Mouse (Mus musculus) lung, postnatal 10 days (tissue): ENCODE results near the gene Tbx19.

ENCODE experiments used
- DNase-seq: peaks from one replicate; pipeline ENCODE4 v3.0.0; 2021

The Tbx19 gene

DNA sequence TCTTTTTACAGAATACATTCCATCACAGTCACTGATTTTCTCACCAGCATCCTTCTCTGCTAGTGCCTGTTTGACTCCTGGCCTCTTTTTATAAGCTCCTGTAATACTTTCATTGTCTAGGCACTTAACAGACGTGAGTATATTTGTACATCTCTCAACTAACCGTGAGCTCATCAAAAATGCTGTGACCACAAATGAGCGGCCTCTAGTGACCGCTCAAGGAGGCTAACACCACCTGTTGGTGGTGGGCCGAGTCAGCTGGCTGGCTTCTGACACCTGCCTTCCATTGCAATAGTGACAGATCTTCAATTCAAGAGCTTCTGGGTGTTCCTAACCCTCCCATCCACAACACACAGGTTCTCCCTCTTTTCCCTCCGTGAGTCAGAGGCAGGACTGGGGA lies 22.8 kb upstream of the Tbx19 start:
- peak; percentile 43 for DNase-seq

GRCm38 (mm10) chr1:165179321-165179720 lies 18.7 kb upstream of the Tbx19 start:
- no peak for DNase-seq

DNA sequence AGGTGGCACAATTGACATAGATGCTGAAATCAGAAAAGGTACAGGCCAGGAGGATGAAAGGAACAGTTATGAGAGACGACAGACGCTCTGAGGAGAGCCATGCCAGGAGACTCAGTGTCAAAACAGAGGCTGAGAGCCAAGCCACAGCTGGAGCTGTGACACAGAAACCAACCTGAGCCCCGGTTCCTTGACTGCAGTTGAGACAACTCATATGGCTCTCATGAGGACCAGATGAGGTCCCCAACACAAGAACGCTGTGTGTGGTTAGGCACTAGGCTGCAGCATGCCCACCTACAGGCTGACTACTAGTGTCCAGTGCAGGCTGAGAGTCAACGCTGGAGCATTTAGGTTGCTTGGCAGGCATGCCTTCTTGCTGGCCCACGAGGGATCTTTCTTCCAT lies 17.5 kb upstream of the Tbx19 start:
- no peak for DNase-seq

DNA sequence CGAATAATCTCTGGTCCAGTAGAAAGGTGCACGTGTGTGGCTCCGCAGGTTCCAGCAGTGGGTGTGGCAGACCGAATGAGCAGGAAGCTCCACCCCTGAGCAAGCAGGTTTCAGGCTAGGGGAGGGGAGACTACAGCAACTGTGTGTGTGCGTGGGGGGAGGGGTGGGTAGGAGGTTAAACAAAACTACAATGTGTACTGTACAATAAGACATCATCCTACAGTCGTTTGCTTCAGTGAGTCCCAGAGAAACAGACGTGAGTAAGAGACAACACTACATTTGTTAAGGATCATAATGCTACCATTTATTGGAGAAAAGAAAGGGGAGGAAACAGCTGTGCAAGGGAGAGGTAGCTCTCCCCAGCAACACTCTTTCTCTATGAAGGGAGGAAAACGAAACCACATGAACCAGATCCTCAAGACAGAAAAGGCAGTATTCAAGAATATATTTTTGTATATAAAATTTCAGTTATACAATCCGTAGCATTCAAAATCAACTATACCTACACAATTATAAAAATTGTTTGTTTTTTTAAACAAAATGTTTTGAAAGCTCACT lies 13.6 kb upstream of the Tbx19 start:
- DNase-seq = no peak

DNA sequence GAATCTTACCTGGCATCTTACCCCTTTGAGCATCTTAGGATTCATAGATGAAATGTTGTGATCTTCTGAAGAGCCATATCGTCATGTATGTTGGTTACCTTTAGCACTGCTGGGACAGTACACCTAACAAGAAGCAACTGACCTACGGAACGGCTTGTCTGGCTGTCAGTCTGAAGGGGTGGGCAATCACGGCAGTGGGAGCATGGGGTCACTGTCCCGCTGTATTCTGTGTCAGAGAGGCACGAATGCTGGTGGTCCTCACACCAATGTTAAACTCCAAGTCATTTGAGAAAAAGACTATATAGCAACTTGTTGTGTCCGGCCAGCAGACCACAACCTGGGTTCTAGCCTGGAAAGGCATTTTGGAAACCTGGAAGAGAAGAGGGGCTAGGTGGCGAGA lies 10.7 kb upstream of the Tbx19 start:
- no peak for DNase-seq

DNA sequence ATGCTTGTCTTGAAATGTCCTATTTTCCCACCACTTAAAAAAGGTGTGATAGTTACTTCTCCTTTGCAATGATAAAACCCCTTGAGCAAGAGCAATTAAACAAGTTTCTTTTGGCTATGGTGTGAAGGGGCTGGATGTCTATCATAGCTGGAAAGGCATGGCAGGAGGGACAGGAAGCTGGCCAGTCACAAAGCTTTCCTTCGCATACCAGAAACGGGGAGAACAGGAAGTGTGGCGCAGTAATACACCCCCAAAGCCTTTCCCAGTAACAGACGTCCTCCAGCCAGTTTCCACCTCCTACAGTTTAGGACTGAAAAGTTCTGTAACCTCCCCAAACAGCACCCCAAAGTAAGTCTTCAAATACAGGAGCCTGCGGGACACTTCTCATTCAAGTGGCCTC lies 9.6 kb upstream of the Tbx19 start:
- DNase-seq = no peak

DNA sequence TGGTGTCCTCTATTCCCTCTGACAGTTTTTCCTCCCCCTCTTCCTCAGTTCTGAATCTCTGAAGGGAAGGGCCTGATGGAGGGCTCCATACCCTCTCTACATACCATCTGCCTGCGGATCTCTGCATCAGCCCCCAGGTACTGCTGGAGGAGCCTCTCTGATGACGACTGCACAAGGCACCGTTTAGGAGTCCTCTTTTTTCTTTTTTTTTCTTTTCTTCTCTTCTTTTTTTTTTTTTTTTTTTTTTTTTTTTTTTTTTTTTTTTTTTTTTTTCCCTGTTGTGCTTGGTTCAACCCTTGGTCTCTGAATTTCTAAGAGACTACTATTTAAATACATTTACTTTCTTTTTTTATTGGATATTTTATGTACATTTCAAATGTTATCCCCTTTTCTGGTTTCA lies 8.9 kb upstream of the Tbx19 start:
- no peak for DNase-seq

DNA sequence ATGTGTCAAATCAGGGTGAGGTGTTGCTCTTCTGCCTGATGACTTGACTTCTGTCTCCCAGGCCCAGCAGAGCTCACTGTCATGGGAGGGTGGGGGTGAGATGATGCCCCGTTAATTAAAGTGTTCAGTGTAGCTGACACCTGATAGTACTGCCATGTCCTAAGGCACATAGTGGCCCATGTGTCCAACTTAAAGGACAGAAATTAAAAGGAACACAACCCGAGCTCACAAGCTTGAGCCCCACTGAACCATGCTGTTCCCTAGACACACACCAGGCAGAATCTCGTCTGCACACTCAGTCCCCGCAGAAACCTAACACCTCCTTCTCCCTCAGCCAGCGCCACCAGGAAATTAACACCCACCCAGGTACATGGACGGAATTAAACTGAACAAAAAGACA lies 4.3 kb upstream of the Tbx19 start:
- DNase-seq = no peak

GRCm38 (mm10) chr1:165158841-165159240 lies 1.7 kb downstream of the Tbx19 start:
- DNase-seq = no peak

- no peak for DNase-seq
Observed at GRCm38 (mm10) chr1:165154162-165154561, 6.4 kb downstream of the Tbx19 start.

DNA sequence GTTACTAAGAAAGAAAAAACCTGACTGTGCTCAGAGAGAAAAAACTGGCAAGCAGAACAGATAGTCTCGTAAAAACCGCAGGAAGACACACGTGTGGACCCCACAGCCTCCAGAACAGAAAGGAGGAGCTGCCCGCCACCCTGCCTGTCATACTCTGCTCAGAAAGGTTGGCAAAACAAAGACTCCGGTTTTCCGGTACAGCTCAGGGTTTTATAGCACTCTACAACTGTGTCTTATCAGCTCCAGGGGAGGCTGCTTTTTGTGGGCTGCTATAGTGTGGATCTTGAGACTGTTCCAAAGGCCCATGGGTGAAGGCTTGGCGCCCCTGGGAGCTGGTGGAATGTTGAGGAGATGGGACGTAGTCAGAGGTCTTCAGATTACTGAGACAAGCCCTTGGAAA lies 9.4 kb downstream of the Tbx19 start:
- DNase-seq = no peak

- peak; percentile 12 for DNase-seq
Observed at GRCm38 (mm10) chr1:165142343-165142916, 18.1 kb downstream of the Tbx19 start.

- no peak for DNase-seq
Observed at GRCm38 (mm10) chr1:165140227-165140626, 20.3 kb downstream of the Tbx19 start.

- no peak for DNase-seq
Observed at GRCm38 (mm10) chr1:165133858-165134257, 26.7 kb downstream of the Tbx19 start.

GRCm38 (mm10) chr1:165133279-165133678 lies 27.3 kb downstream of the Tbx19 start:
- DNase-seq = no peak

DNA sequence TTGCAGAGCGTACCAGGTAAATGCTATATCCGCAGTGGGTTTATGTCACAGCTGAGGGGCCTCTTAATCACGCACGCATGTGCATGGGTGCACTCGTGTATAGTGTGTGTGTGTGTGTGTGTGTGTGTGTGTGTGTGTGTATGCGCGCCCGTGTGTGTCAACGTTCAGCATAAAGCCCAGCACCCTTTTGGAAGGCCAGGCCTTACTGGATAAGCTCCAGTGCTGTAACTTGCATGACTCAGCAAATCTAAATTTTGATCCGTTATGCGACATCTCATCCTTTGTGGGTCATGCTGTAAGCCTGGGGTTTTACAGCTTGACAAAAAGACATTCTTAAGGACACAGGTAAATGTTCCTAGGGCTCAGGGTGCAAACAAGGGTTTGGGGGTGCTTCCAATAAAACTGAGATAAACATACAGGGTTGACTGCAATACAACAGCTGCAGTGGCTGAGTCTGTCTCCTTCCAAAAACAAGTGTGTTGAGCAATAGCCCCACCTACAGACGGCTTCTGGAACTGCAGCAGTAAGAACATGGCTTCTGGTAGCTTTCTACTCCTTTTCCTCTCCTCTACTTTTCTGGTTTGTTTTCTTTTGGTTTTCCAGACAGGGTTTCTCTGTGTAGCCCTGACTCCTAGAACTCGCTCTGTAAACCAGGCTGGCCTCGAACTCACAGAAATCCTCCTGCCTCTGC lies 28.2 kb downstream of the Tbx19 start:
- peak; percentile 71 for DNase-seq

DNA sequence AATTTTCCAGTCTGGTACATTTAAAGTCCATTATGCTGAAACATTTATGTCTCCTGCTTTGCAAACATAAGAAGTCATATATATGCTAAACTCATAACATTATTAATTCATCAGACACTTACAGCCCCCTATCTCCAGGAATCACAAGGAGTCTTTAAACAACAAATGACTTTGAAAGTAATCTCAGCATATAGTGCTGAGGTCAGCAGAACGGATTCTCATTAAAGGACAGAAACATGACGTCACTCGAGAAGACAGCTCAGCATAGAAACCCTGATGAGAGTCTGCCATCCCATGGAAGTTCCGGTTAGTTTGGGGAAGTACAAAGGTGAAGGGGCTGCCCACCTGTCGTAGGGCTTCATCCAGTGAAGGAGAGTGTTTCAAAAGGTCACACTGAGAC lies 31.0 kb downstream of the Tbx19 start:
- no peak for DNase-seq

GRCm38 (mm10) chr1:165121096-165121495 lies 39.5 kb downstream of the Tbx19 start:
- no peak for DNase-seq

GRCm38 (mm10) chr1:165120349-165120898 lies 40.1 kb downstream of the Tbx19 start:
- DNase-seq = peak; percentile 90

GRCm38 (mm10) chr1:165119760-165120159 lies 40.8 kb downstream of the Tbx19 start:
- DNase-seq = peak; percentile 24

DNA sequence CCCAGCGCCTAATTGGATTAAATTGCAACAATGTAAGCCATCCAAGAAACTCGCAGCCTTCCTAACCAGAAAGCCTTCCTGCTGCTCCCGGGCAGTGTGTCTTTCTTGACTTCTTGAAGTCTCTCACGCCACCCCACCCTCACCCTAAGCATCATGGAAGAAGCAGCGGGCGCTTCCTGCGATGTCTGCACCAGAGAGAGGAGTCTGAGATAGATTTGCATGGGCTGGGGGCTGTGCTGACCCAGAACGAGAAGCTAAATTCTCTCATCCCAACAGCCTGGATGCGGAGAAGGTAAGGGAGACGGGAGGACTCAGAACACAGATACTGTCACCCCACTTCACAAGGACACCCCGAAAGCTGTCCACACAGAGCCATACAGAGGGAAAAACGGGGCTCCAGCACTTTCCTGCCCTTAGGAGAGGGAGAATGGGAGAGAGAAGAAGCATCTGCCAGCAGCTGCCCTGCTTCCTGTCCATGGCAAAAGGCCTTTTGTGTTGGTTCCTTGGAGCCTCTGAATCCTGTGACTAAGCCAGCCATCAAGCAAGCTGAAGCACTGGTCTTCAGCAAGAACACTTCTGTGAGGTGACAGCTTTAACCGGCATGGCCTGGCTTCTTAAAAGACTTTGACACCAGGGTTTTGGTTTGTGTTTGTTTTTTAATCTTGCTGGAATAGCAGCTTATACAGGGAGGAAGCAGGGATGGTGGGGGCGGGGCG lies 41.4 kb downstream of the Tbx19 start:
- no peak for DNase-seq

- peak; percentile 49 for DNase-seq
Observed at GRCm38 (mm10) chr1:165114460-165115175, 46.0 kb downstream of the Tbx19 start.

DNA sequence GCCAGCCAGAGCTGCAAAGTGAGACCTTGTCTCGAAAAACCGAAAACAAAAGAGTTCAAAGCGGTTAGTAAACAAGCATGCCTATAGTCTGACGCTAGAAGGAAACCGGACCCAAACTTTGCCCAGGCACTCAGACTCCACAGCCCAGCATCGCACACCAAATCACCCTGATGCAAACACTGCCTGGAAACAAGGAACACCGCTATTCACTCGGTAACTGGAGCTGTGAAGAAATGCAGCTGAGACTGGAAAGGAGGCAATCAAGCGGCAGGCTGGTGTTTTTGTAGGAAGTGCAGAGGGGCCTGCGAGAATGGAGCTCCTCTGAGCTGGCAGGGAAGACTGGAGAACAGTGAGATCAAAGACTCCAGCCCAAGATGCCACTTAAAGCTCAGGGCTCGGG lies 46.9 kb downstream of the Tbx19 start:
- DNase-seq = no peak
